Mouse (Mus musculus) right cerebral cortex, adult 18-20 months (tissue): ENCODE measurements around the gene Fam114a1.
A peak's percentile ranks its signal among the peaks of the same experiment; 100 is the strongest.

Experiments used
- DNase-seq: peaks from one replicate; pipeline ENCODE4 v3.0.0; 2022; ENCODE audit warnings: mixed read lengths

Gene Fam114a1

DNA sequence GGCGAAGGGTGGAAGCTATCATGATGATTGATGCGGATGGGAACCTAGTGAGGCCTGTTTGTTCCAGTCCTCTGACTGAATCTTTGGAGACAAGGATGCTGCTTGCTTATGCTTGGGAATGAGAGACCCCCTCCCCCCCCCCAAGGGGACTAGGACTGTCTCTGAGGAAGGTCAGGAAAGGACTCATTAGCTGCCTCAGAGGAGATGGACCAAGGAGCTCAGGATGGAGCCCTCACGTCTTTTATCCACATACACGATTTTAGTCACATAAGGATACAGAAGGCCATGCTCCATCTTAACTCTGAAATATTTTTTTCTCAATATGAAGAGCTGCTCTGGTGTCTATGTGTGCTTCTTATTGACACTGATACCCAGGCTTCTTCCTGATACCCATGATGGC lies 92.4 kb downstream of the Fam114a1 start:
- DNase-seq: no peak

GRCm38 (mm10) chr5:65063266-65063665 lies 93.4 kb downstream of the Fam114a1 start:
- DNase-seq: no peak

DNA sequence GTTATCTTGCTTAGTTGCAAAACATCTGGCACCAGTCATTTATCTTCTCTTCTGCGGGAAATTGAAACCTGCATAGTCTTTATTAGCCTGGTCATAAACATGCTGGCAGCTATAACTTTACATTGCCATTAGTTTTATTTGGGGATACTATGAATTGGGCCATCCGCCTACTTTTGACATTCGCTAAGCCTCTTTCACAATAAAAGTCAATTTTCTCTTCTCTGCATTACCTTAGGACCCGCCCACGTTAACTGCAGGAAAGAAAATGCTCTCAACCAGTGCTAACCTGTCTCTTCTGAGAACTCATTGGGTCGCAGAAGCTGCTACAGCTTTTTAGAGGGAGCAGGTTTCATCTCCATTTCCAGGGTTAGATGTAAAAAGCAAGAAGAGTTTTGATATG lies 98.3 kb downstream of the Fam114a1 start:
- DNase-seq: no peak

- no peak for DNase-seq
Observed at GRCm38 (mm10) chr5:65069872-65070271, 100.0 kb downstream of the Fam114a1 start.

- no peak for DNase-seq
Observed at GRCm38 (mm10) chr5:65071689-65072118, 101.8 kb downstream of the Fam114a1 start.

GRCm38 (mm10) chr5:65073247-65073646 lies 103.4 kb downstream of the Fam114a1 start:
- no peak for DNase-seq

- no peak for DNase-seq
Observed at GRCm38 (mm10) chr5:65074693-65075092, 104.8 kb downstream of the Fam114a1 start.

- no peak for DNase-seq
Observed at GRCm38 (mm10) chr5:65076087-65076486, 106.2 kb downstream of the Fam114a1 start.

DNA sequence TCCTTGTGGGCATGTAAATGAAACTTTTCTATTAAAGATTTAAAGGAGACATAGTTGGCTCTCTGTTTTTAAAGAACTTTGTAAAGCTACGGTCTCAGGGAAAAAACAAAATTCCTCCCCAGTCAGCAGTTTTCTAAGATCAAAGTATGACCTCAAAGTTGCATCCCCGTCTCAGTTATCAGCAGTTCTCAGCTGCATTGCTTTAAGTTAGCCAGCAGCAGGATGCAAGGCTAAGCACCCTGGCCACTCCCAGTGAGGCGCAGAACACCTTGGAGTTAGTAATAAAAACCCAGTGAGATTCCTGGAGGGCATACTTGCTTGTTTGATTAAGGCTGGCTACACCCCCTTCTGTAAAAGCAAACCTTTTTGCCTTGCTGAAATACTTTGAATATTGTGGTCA lies 106.9 kb downstream of the Fam114a1 start:
- DNase-seq: no peak

GRCm38 (mm10) chr5:65078081-65078480 lies 108.2 kb downstream of the Fam114a1 start:
- no peak for DNase-seq

- peak; percentile 45 for DNase-seq
Observed at GRCm38 (mm10) chr5:65079881-65080280, 110.0 kb downstream of the Fam114a1 start.

DNA sequence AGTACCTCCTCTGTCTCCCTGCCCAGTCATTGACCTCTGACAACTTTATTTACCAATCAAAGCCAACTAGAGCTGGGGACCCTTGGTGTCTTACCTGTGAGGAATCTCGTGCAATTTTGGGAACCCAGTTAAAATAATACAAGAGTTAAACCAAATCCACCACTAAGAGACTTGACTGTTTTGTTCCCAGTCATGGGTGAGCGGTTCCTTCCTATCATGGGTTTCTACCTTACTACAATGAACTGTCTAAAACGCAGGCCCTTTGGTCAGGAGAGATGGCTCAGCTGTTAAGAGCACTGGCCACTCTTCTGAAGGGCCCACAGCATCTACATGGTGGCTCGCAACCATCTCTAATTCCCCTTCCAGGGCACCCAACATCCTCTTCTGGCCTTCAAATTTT lies 112.0 kb downstream of the Fam114a1 start:
- no peak for DNase-seq

DNA sequence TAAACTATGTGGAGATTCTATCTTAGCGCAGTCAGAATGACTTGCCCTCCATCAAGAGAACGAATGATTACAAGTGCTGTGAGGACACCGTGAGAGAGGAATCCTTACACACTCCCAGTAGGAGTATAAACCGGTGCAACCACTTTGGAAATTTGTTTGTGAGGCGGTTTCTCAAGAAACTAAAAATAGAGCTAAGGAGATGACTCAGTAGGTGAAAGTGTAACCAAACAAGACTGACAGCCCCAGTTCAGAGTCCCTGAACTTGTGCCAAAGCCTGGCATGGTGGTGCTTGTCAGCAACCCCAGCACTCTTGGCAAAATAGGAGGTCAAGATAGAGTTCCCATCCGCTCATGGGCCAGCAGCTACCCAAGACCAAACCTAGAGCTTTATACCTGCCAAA lies 116.7 kb downstream of the Fam114a1 start:
- no peak for DNase-seq

GRCm38 (mm10) chr5:65089707-65090106 lies 119.8 kb downstream of the Fam114a1 start:
- DNase-seq: no peak

GRCm38 (mm10) chr5:65091184-65091858 lies 121.5 kb downstream of the Fam114a1 start:
- no peak for DNase-seq
